Mouse (Mus musculus) heart, adult 11 months (tissue): ENCODE data around the gene Gadd45b.
A peak's percentile ranks its signal among the peaks of the same experiment; 100 is the strongest.

Source experiments
- DNase-seq: peaks from one replicate; pipeline ENCODE4 v3.0.0; 2022

Gene Gadd45b

DNA sequence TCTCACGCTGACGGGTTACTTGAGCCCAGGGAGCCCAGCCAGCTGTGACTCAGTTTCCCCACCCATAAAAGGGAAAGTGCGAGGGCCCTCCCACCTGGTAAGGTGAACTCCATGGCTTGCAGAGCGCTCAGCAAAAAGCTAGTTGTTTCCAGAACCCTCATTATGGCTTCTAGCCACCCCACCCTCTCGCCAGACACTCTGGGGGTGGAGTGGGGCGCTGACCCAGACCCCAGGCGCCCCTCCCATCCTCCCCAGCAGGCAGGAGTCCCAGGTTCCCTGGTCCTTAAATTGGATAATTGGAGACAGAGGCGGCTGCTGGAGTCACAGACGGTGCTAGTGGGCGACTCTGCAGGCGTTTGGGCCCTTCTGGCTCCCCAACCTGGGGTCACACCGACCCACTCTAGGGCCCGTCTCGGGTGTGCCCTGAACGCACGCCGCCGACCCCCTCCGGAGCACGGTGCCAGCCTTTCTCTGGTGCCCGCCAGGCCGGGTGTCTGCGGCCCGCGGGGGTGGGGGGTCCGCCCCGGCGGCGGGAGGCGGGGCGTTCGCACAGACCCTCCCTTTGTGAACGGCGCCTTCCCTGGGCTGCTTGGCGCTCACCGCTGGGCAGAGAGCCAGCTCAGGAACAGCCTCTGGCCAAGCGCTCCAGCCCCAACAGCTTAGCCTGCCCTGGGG is 6.4 kb downstream of the Gadd45b start:
- peak; percentile 98 for DNase-seq

DNA sequence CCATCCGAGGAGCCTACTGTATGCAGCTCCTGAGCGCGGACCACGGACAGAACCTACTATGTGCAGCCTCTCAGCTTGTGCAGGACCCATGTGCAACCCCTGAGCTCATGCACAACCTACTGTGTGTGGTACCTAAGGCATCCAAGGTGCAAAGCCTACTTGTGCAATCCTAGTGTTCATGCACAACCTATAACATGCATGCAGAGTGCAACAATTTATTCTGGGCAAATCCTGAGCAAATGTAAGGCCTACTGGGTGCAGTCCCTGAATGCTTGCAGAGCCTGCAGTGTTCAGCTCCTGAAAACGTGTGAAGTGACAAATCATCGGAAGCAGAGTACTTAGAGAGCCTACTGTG is 6.9 kb downstream of the Gadd45b start:
- no peak for DNase-seq

DNA sequence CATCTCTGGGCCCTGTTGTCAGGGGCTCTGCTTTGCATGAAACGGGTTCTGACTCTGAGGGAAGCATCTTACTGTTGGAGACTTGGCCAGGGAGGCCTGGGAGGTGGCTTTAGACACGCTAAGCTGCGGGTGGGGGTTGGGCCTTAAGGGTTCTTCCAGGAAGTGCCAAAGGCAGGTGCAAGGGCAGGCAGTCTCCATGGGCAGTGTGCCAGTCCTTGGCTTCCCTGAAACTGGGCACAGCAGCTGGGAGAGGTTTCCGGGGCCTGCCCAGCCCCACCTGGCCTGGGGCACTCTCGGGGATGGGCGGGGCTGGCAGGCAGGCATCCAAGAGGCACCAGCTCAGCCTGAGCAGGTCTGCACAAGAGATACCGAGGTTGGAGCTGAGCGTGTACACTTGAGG is 7.8 kb downstream of the Gadd45b start:
- DNase-seq: peak; percentile 95

- no peak for DNase-seq
Observed at GRCm38 (mm10) chr10:80938831-80939550, 9.1 kb downstream of the Gadd45b start.

DNA sequence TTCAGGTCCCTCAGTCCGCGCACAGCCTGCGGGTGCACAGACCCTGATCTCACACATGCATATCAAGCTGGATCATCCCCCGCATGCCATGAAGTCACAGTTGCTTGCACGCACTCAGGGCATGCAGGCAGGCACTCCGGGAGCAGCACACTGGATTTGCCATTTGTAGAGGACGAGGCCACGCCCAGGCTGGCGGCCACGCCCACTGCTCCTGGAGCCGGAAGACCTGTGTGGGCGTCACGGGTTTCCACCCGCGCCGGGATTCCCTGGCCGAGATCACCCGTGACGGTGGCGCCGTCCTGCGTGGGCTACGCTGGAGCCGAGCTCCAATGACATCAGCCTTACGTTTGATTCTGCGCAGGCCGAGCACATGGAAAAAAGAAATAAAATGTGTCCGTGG is 9.8 kb downstream of the Gadd45b start:
- peak; percentile 98 for DNase-seq

DNA sequence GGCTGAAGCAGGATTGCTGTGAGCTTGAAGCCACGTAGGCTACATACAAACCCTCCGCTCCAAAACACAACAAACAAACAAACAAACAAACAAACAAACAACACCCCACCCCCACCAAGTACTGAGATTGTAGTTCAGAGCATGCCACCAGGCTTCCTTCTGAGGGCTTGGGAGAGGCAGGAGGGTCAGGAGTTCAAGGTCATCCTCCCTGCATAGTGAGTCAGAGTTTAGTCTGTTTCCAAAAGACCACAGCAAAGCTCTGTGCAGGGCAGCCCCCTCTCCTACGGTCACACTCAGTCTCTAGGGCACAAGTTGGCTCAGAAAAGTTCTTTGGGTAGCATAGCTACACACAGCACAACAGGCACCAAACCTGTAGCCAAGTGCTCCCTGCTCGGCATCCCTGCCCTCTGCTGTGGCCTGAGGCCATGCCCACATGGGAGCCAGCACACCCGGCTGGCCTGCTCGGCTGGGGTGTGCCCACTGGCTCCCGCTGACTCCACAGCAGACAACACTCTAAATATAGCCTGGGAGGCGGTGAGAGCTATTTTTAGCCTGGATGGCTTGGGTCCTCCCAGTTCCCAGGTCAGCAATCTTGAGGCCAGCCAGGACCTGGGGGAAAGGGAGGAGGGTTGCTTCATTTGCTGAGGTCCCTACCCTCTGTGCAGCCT is 10.6 kb downstream of the Gadd45b start:
- DNase-seq: peak; percentile 99

GRCm38 (mm10) chr10:80940988-80941347 is 11.1 kb downstream of the Gadd45b start:
- peak; percentile 97 for DNase-seq

GRCm38 (mm10) chr10:80942919-80943318 is 13.0 kb downstream of the Gadd45b start:
- no peak for DNase-seq

GRCm38 (mm10) chr10:80943701-80944100 is 13.8 kb downstream of the Gadd45b start:
- DNase-seq: no peak

DNA sequence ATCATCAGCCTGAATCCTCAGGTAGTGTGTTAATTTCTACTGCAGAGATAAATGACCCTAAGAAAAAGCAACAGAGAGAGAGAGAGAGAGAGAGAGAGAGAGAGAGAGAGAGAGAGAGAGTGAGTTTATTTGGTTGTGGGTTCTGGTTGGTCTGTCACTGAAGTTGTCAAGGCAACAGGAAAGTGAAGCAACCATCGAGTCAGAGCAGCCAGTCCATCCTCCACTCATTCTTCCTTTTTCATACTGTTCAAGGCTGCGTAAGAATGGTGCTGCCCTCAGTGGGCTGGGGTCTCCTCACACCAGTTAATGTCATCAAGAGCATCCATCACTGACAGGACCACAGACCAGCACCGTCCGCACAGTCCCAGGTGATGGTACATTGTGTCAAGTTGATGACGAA is 14.4 kb downstream of the Gadd45b start:
- no peak for DNase-seq

DNA sequence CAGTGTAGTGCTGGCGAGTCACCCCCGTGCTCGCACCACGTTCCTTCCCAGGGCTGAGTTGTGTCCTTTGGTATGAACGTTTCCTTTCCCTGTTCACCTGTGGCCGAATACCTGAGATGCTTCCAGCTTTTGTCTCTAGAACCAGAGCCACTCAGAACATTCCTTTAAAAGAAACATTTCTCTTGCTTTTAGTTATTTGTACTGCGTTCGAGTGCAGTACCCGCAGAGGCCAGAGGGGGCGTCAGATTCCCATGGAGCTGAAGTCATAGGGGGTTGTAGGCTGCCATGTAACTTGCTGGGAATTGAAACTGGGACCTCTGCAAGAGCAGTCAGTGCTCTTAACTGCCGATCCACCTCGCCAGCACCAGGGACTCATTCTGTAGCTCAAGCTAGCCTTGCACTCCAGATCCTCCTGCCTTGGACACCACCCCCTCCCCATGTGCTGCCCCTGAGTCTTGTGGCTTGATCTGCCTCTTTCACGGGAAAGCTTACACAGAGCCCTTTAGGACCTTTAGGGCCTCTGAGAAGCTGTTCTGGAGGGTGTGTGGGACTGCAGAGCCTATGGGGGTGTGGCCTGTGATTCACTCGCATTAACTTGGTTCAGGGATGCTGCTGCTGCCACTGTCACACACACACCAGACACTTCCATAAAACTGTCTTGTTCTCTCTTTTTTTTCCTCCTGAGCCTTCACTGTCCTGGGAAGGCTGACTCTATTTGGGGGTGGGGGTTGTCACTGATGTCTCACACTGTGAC is 17.0 kb downstream of the Gadd45b start:
- DNase-seq: no peak

GRCm38 (mm10) chr10:80947802-80948201 is 17.9 kb downstream of the Gadd45b start:
- peak; percentile 95 for DNase-seq

DNA sequence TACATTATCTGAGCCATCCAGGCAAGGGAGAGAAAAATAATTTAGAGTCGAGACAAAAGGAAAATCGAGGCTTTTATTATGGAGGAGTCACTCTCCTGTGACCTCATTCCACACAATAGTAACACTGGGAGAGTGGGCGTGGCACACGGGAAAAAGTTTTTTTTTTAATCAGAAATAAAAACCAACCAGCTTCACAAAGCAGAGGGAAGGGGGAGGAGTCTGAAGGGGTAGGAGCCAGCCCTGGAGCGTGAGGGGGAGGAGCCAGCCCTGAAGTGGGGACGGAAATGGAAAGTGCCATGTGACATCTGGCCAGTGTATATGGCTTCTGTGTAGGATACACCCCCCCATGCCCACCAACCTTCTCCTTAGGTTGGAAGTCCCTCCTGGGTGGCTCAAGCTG is 18.7 kb downstream of the Gadd45b start:
- DNase-seq: peak; percentile 95

DNA sequence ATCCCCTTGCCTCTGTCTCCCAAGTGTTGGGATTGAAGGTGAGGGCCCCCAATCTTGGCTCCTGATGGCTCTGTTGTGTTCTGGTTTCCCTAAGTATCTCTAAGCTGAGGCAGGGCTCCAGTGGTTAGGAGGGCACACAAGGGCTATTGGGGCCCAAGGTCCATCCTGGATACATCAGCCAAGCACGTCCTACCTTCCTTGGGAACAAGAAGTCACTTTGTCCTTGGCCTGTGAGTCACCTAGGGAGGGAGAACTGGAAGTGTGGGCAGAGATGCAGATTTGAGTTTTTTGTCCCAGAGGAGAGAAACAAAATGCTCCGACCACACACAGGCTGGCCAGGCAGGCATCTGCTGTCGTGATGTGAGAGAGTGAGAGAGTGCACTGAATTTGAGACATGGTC is 19.2 kb downstream of the Gadd45b start:
- no peak for DNase-seq

- no peak for DNase-seq
Observed at GRCm38 (mm10) chr10:80950314-80950713, 20.4 kb downstream of the Gadd45b start.

- DNase-seq: no peak
Observed at GRCm38 (mm10) chr10:80951761-80952390, 22.0 kb downstream of the Gadd45b start.

DNA sequence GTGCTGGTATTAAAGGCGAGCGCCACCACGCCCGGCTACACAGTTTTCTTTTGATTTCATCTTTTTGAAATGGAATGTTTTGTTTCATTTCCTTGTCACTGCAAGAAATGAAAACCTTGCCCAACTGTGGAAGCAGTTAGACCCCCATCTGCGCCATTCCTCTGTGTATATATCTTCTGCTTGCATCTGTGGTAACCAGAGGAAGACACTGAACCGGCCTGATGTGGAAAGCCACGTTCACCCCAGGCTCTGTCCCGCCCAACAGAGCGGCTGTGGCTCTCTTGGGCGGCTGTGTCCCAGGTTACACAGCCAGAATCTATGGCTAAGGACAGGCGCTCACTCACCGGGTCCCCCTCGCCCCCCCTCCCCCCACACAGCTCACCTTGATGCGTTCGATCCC is 22.6 kb downstream of the Gadd45b start:
- DNase-seq: no peak

GRCm38 (mm10) chr10:80954415-80954814 is 24.5 kb downstream of the Gadd45b start:
- DNase-seq: no peak

DNA sequence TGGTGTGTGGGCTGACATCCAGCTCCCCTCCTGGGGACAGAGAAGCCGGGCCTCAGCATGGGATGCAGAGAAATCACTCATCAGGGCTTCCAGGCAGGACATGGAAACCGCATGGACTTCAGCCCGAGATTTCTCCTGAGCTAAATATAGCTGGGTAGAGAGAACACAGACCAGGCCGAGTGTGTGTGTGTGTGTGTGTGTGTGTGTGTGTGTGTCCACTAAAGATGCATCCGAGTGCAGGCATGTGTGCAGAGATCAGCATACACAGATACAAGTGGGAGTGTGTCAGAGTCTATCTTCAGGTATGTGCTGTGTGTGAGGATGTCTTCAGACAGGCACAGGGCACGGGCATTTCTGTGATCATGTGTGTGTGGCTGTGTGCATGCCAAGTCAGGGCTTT is 25.0 kb downstream of the Gadd45b start:
- peak; percentile 93 for DNase-seq

GRCm38 (mm10) chr10:80955536-80955935 is 25.7 kb downstream of the Gadd45b start:
- peak; percentile 93 for DNase-seq

DNA sequence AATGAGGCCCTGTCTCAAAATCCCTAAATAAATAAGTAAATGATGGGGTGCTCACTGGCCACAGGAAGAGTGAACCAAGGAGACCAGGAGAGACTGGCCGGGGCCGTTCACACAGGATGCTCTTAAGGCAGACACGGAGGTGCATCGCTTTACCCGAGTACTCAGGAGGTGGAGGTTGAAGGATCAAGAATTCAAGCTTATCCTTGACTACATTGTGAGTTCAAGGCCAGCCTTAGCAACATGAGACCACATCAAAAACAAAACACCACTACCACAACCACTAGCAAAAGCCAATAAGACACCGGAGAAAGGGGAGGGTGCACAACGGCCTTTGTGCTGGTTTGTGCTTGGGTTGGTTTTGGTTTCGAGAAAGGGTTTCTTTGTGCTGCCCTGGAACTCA is 26.5 kb downstream of the Gadd45b start:
- no peak for DNase-seq

DNA sequence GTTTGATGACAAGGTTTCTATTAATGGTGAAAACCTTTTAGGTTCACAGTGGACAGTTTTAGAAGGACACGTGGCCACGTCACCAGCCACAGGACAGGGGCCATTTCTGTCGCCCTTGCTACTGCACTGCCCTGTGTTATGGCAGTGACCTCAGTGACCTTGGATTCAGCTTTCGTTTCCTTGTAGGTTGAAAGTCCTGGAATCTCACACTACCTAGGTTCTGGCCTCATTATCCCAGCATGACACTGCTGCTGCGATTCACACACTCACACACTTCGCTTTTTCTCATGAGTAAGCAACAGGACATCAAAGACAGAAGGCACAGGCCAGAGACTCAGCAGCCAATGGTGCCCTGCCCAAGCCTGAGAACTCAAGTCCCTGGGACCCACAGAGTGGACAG is 27.0 kb downstream of the Gadd45b start:
- no peak for DNase-seq

DNA sequence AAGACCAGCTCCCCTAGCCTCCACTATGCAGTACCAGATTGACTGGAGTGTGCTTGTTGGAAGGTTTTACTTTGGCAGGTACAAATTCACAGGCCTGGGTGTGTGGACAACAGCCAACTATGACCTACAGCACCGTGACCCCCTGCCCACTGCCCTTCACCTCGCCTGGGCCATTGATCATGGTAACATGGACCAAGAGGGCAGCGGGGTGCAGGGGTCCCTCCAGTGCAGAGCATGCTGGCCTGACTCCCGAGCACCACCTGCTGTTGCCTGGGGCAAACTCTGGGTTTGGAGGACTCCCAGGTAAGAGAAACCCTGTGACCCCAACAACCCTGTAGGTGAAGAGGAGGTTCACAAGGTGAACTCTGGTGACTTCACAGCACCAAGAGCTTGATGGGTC is 27.9 kb downstream of the Gadd45b start:
- DNase-seq: no peak
